Mouse (Mus musculus): ENCODE data around the gene Ilf2. TPM values are rescaled to one million over a fixed set of nuclear protein-coding genes. Genes with fewer than 3 reads are reported as not detected.

The Ilf2 gene
- polyA plus RNA-seq, 1 experiment, result 183 TPM

DNA sequence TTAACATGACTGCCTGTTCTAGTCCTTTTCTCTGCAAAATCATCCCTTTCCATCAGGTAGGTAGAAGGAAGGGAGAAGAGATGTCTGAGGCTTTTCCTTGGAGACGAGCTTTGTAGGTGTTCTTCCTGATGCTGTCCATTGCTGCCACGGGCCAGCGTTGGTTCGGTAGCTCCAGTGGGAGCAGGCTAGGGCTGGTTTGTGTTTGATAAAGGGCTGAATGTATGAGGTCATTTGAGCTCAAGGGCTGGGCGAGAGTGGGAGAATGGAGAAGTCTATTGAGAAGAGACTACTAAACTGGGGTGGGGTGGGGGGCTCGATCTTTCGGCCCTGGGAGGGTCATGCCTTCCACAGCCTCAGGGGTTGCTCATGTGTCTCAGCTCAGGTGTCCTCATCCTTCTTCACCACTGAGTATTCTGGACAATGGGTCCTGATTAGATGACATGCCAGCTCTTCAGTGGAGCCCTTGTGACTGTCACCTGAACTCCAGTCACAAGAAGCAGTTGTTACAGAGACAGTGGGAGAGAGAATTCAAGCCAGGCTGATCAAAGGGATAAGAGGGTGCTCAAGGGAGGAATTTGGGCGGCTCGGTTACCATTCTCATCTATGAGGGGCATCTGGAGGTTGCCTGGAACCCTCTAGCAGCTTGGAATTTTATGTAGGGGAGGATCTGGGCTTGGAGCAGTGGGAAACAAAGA, 37.2 kb downstream of the Ilf2 start:
- TF ChIP-seq CTCF (IDR thresholded peaks at IDR 0.05; ENCODE audit: borderline replicate concordance, extremely low read depth, insufficient read depth, insufficient read length) (no peak), POLR2A (IDR thresholded peaks at IDR 0.05; ENCODE audit: borderline replicate concordance, extremely low read depth, insufficient read depth, insufficient read length, poor library complexity, severe bottlenecking) (no peak)
- DNase-seq (ENCODE audit: low read depth), result no peak

- DNase-seq (ENCODE audit: low read depth), result peak; percentile 31
- no peak for TF ChIP-seq POLR2A (IDR thresholded peaks at IDR 0.05; ENCODE audit: borderline replicate concordance, extremely low read depth, insufficient read depth, insufficient read length, poor library complexity, severe bottlenecking)
- no peak for TF ChIP-seq CTCF (IDR thresholded peaks at IDR 0.05; ENCODE audit: borderline replicate concordance, extremely low read depth, insufficient read depth, insufficient read length)
Observed at GRCm38 (mm10) chr3:90513796-90514590, 38.1 kb downstream of the Ilf2 start, which contains the start of the genes S100a1 and S100a13. Gene S100a1 (minus strand): TSS chr3:90514392. Gene S100a13 (plus strand): TSS chr3:90514435.

DNA sequence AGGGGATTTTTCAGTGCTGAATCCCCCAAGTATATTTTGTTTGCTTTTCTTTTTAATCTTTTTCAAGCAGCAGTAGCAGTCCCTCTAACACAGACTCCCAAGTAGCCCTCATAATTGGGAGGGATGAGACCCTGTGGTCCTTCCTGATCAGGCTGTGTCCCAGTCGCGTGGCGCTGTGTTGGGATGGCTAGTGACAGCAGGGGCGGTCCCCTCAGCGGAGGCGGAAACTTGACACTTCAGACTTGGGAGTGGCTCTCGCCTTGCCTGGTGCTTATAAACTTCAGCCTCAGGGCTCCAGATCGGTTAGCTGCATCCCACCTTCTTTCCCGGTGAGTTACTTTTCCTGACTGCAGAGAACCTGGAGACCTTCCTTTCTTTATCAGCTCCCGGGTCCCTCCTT, 38.8 kb downstream of the Ilf2 start:
- TF ChIP-seq CTCF (IDR thresholded peaks at IDR 0.05; ENCODE audit: borderline replicate concordance, extremely low read depth, insufficient read depth, insufficient read length) (no peak), POLR2A (IDR thresholded peaks at IDR 0.05; ENCODE audit: borderline replicate concordance, extremely low read depth, insufficient read depth, insufficient read length, poor library complexity, severe bottlenecking) (no peak)
- DNase-seq (ENCODE audit: low read depth), result peak; percentile 61

DNA sequence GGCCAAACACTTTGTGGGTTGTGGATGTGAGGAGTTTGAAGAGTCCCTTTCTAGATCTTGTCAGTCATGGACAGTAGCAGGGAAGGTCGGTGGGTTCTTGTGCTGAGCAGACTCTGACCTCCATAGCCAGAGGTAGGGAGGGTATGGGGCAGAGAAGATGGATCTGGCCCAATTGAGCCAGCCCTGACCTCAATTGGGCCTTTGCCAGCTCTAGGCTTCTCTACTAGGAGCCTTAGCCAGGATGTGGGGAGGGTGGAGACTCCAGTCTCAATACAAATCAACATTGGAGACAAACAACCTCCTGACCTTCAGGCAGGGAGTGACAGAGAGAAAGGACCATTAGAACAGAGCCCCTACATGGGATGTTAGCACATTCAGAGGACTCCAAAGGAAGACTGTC, 39.3 kb downstream of the Ilf2 start:
- TF ChIP-seq POLR2A (IDR thresholded peaks at IDR 0.05; ENCODE audit: borderline replicate concordance, extremely low read depth, insufficient read depth, insufficient read length, poor library complexity, severe bottlenecking) (no peak), CTCF (IDR thresholded peaks at IDR 0.05; ENCODE audit: borderline replicate concordance, extremely low read depth, insufficient read depth, insufficient read length) (no peak)
- DNase-seq (ENCODE audit: low read depth), result no peak

DNA sequence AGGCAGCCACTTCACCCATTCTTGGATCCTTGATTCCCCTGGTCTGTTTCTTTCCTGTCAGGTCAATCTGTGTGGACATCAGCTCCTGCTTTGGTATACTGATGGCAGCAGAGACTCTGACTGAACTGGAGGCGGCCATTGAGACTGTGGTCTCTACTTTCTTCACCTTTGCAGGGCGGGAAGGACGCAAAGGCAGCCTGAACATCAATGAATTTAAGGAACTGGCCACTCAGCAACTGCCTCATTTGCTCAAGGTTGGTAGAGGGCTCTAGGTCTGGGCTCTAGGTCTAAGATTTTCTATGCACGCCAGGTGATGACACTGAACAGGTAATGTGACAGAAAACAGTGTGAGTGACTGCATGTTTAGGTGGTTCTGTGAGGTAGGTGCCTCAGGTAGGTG, 39.9 kb downstream of the Ilf2 start:
- TF ChIP-seq CTCF (IDR thresholded peaks at IDR 0.05; ENCODE audit: borderline replicate concordance, extremely low read depth, insufficient read depth, insufficient read length) (no peak), POLR2A (IDR thresholded peaks at IDR 0.05; ENCODE audit: borderline replicate concordance, extremely low read depth, insufficient read depth, insufficient read length, poor library complexity, severe bottlenecking) (no peak)
- DNase-seq (ENCODE audit: low read depth), result no peak

- DNase-seq (ENCODE audit: low read depth), result no peak
- TF ChIP-seq POLR2A (IDR thresholded peaks at IDR 0.05; ENCODE audit: borderline replicate concordance, extremely low read depth, insufficient read depth, insufficient read length, poor library complexity, severe bottlenecking) (no peak), CTCF (IDR thresholded peaks at IDR 0.05; ENCODE audit: borderline replicate concordance, extremely low read depth, insufficient read depth, insufficient read length) (no peak)
Observed at GRCm38 (mm10) chr3:90517711-90518110, 41.8 kb downstream of the Ilf2 start.

DNA sequence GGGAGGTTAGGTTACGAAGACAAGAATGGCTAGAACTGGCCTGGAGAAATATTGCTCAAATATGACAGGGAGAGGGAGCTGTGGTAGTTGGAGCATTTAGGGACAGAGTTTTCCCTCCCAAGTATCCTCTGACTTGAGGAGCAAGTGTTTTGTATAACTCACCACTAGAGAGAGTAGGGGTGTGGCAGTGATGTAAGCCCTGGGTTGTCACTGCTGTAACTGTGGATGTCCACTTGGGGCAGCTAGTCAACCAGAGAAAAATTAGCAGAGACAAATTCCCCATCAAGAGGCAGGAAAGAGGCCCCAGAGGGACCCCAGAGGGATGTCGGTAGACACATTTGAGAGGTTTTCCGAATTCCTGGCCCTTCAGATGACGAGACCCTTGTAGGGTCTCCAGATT, 49.5 kb downstream of the Ilf2 start:
- TF ChIP-seq CTCF (IDR thresholded peaks at IDR 0.05; ENCODE audit: borderline replicate concordance, extremely low read depth, insufficient read depth, insufficient read length), result peak; percentile 41; the same call in 1 of the 2 replicates
- no peak for TF ChIP-seq POLR2A (IDR thresholded peaks at IDR 0.05; ENCODE audit: borderline replicate concordance, extremely low read depth, insufficient read depth, insufficient read length, poor library complexity, severe bottlenecking)
- peak; percentile 68 for DNase-seq (ENCODE audit: low read depth)

GRCm38 (mm10) chr3:90526076-90526475, 50.1 kb downstream of the Ilf2 start:
- no peak for DNase-seq (ENCODE audit: low read depth)
- no peak for TF ChIP-seq POLR2A (IDR thresholded peaks at IDR 0.05; ENCODE audit: borderline replicate concordance, extremely low read depth, insufficient read depth, insufficient read length, poor library complexity, severe bottlenecking)
- no peak for TF ChIP-seq CTCF (IDR thresholded peaks at IDR 0.05; ENCODE audit: borderline replicate concordance, extremely low read depth, insufficient read depth, insufficient read length)

GRCm38 (mm10) chr3:90526580-90526979, 50.7 kb downstream of the Ilf2 start, which contains the start of gene S100a14:
Gene S100a14 (plus strand): TSS chr3:90526856.
- no peak for DNase-seq (ENCODE audit: low read depth)
- TF ChIP-seq CTCF (IDR thresholded peaks at IDR 0.05; ENCODE audit: borderline replicate concordance, extremely low read depth, insufficient read depth, insufficient read length) (no peak), POLR2A (IDR thresholded peaks at IDR 0.05; ENCODE audit: borderline replicate concordance, extremely low read depth, insufficient read depth, insufficient read length, poor library complexity, severe bottlenecking) (no peak)

DNA sequence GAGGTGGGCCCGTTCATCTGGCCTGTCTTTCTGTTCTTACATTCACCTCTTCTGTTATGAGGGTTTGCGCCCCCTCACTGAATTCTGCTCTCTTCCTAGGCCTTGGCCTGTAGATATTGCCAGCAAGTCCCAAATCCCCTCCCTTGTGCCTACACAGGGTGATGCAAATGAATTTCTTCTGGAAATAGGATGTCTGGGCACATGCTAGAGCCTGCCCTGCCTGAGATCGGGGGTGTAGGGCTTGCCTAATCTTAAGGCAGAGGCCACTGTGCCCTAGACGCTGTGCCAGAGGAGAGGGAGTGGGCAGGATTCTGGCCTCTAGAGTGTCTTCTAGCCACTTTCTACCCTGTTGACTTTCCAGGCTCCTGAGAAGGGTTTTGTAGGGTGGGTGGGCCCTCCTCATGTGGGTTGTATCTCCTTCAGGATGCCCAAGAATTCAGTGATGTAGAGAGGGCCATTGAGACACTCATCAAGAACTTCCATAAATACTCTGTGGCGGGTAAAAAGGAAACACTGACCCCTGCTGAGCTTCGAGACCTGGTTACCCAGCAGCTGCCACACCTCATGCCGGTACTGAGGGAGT, 51.5 kb downstream of the Ilf2 start:
- DNase-seq (ENCODE audit: low read depth), result no peak

GRCm38 (mm10) chr3:90531713-90532112, 55.8 kb downstream of the Ilf2 start:
- TF ChIP-seq POLR2A (IDR thresholded peaks at IDR 0.05; ENCODE audit: borderline replicate concordance, extremely low read depth, insufficient read depth, insufficient read length, poor library complexity, severe bottlenecking), result no peak
- no peak for TF ChIP-seq CTCF (IDR thresholded peaks at IDR 0.05; ENCODE audit: borderline replicate concordance, extremely low read depth, insufficient read depth, insufficient read length)
- no peak for DNase-seq (ENCODE audit: low read depth)

More for the DNA sequence above, 51.5 kb downstream of the Ilf2 start:
- no peak for TF ChIP-seq CTCF (IDR thresholded peaks at IDR 0.05; ENCODE audit: borderline replicate concordance, extremely low read depth, insufficient read depth, insufficient read length)
- no peak for TF ChIP-seq POLR2A (IDR thresholded peaks at IDR 0.05; ENCODE audit: borderline replicate concordance, extremely low read depth, insufficient read depth, insufficient read length, poor library complexity, severe bottlenecking)
